Mouse (Mus musculus): ENCODE results near the gene Apopt1. TPM values are rescaled to one million over a fixed set of nuclear protein-coding genes. Genes with fewer than 3 reads are reported as not detected.
A peak's percentile ranks its signal among the peaks of the same experiment; 100 is the strongest.

Apopt1 gene
- polyA plus RNA-seq (2015; fragmentation: Nextera tagmentation; extraction: Ambion mirVana): 52.9 and 54.7 TPM in 2 replicates

- Histone ChIP-seq H3K9ac (ENCODE audit: low read depth, low read length) (peak within 1 kb of the TSS; percentile 93), H3K36me3 (ENCODE audit: control insufficient read depth, insufficient read depth, low read length) (peaks cover 18% of the 10 kb centered on the region), H3K9me3 (ENCODE audit: control insufficient read depth, low read length) (no peaks in the 10 kb centered on the region), H3K4me3 (ENCODE audit: low read length) (peak within 1 kb of the TSS; percentile 98), H3K4me2 (ENCODE audit: low read length) (peak within 1 kb of the TSS; percentile 79), H3K27ac (ENCODE audit: low read depth, low read length) (peak within 1 kb of the TSS; percentile 85), H3K4me1 (ENCODE audit: control insufficient read depth, insufficient read depth, low read depth, low read length) (peaks cover 18% of the 10 kb centered on the region), H3K27me3 (replicated peaks; ENCODE audit: control insufficient read depth, insufficient read depth, low read length) (no peaks in the 10 kb centered on the region)
- peak; percentile 95 for ATAC-seq
- under 1% methylated on average over 56 of the region's 86 CpGs for WGBS
Measured at GRCm38 (mm10) chr12:111713004-111713651, at the start of gene Apopt1, which contains the start of gene Bag5. TSS of gene Apopt1 (plus strand) at chr12:111713261. TSS of gene Bag5 (minus strand) at chr12:111713257.

- H3K9me3 ChIP-seq (ENCODE audit: control insufficient read depth, low read length): no peaks in the 10 kb centered on the region
- no peak for ATAC-seq
- 63% methylated on average over 6 of the region's 6 CpGs for WGBS
- H3K27me3 ChIP-seq (replicated peaks; ENCODE audit: control insufficient read depth, insufficient read depth, low read length): no peaks in the 10 kb centered on the region
- no peaks in the 10 kb centered on the region; the same call in 1 of the 2 replicates for H3K36me3 ChIP-seq (ENCODE audit: control insufficient read depth, insufficient read depth, low read length)
- H3K4me3 ChIP-seq (ENCODE audit: low read length): no peak overlapping the region
- no peak overlapping the region for H3K27ac ChIP-seq (ENCODE audit: low read depth, low read length)
- no peak overlapping the region for H3K9ac ChIP-seq (ENCODE audit: low read depth, low read length)
- H3K4me2 ChIP-seq (ENCODE audit: low read length): no peak overlapping the region
- peaks cover 12% of the 10 kb centered on the region for H3K4me1 ChIP-seq (ENCODE audit: control insufficient read depth, insufficient read depth, low read depth, low read length)
Measured at GRCm38 (mm10) chr12:111664144-111664634, 48.9 kb upstream of the Apopt1 start.

- Histone ChIP-seq H3K27ac (ENCODE audit: low read depth, low read length) (no peak overlapping the region), H3K9me3 (ENCODE audit: control insufficient read depth, low read length) (no peaks in the 10 kb centered on the region), H3K9ac (ENCODE audit: low read depth, low read length) (no peak overlapping the region), H3K36me3 (ENCODE audit: control insufficient read depth, insufficient read depth, low read length) (no peaks in the 10 kb centered on the region), H3K4me3 (ENCODE audit: low read length) (no peak overlapping the region), H3K27me3 (replicated peaks; ENCODE audit: control insufficient read depth, insufficient read depth, low read length) (no peaks in the 10 kb centered on the region), H3K4me2 (ENCODE audit: low read length) (no peak overlapping the region), H3K4me1 (ENCODE audit: control insufficient read depth, insufficient read depth, low read depth, low read length) (peaks cover 23% of the 10 kb centered on the region)
- no peak for ATAC-seq
- 79% methylated on average over 13 of the region's 13 CpGs for WGBS
Measured at GRCm38 (mm10) chr12:111665041-111665880, 47.8 kb upstream of the Apopt1 start.

GRCm38 (mm10) chr12:111666380-111666779 is 46.7 kb upstream of the Apopt1 start:
- 73% methylated on average over 13 of the region's 13 CpGs for WGBS
- no peak overlapping the region for H3K4me2 ChIP-seq (ENCODE audit: low read length)
- ATAC-seq: no peak
- no peak overlapping the region for H3K9ac ChIP-seq (ENCODE audit: low read depth, low read length)
- H3K27me3 ChIP-seq (replicated peaks; ENCODE audit: control insufficient read depth, insufficient read depth, low read length): no peaks in the 10 kb centered on the region
- no peaks in the 10 kb centered on the region for H3K36me3 ChIP-seq (ENCODE audit: control insufficient read depth, insufficient read depth, low read length)
- no peaks in the 10 kb centered on the region for H3K9me3 ChIP-seq (ENCODE audit: control insufficient read depth, low read length)
- peaks cover 23% of the 10 kb centered on the region for H3K4me1 ChIP-seq (ENCODE audit: control insufficient read depth, insufficient read depth, low read depth, low read length)
- H3K27ac ChIP-seq (ENCODE audit: low read depth, low read length): no peak overlapping the region
- H3K4me3 ChIP-seq (ENCODE audit: low read length): no peak overlapping the region

GRCm38 (mm10) chr12:111667421-111667820 is 45.6 kb upstream of the Apopt1 start:
- no peak overlapping the region for H3K4me2 ChIP-seq (ENCODE audit: low read length)
- WGBS: 84% methylated on average over 5 of the region's 5 CpGs
- peaks cover 23% of the 10 kb centered on the region for H3K4me1 ChIP-seq (ENCODE audit: control insufficient read depth, insufficient read depth, low read depth, low read length)
- no peaks in the 10 kb centered on the region for H3K27me3 ChIP-seq (replicated peaks; ENCODE audit: control insufficient read depth, insufficient read depth, low read length)
- H3K9me3 ChIP-seq (ENCODE audit: control insufficient read depth, low read length): no peaks in the 10 kb centered on the region
- no peak overlapping the region for H3K4me3 ChIP-seq (ENCODE audit: low read length)
- no peaks in the 10 kb centered on the region for H3K36me3 ChIP-seq (ENCODE audit: control insufficient read depth, insufficient read depth, low read length)
- ATAC-seq: no peak
- no peak overlapping the region for H3K9ac ChIP-seq (ENCODE audit: low read depth, low read length)
- H3K27ac ChIP-seq (ENCODE audit: low read depth, low read length): no peak overlapping the region

GRCm38 (mm10) chr12:111668457-111668912 is 44.6 kb upstream of the Apopt1 start:
- H3K27ac ChIP-seq (ENCODE audit: low read depth, low read length): peak overlapping the region; percentile 88
- 2% methylated on average over 8 of the region's 8 CpGs for WGBS
- peak overlapping the region; percentile 98 for H3K9ac ChIP-seq (ENCODE audit: low read depth, low read length)
- ATAC-seq: peak; percentile 37
- H3K36me3 ChIP-seq (ENCODE audit: control insufficient read depth, insufficient read depth, low read length): no peaks in the 10 kb centered on the region
- peak overlapping the region; percentile 91 for H3K4me3 ChIP-seq (ENCODE audit: low read length)
- peaks cover 29% of the 10 kb centered on the region for H3K4me1 ChIP-seq (ENCODE audit: control insufficient read depth, insufficient read depth, low read depth, low read length)
- H3K4me2 ChIP-seq (ENCODE audit: low read length): peak overlapping the region; percentile 92
- no peaks in the 10 kb centered on the region for H3K27me3 ChIP-seq (replicated peaks; ENCODE audit: control insufficient read depth, insufficient read depth, low read length)
- H3K9me3 ChIP-seq (ENCODE audit: control insufficient read depth, low read length): no peaks in the 10 kb centered on the region

GRCm38 (mm10) chr12:111669000-111669788 is 43.9 kb upstream of the Apopt1 start:
- H3K9ac ChIP-seq (ENCODE audit: low read depth, low read length): peak overlapping the region; percentile 98
- 39% methylated on average over 23 of the region's 23 CpGs for WGBS
- no peaks in the 10 kb centered on the region for H3K9me3 ChIP-seq (ENCODE audit: control insufficient read depth, low read length)
- H3K4me2 ChIP-seq (ENCODE audit: low read length): peak overlapping the region; percentile 92
- H3K27ac ChIP-seq (ENCODE audit: low read depth, low read length): peak overlapping the region; percentile 88
- H3K4me3 ChIP-seq (ENCODE audit: low read length): peak overlapping the region; percentile 91
- ATAC-seq: no peak
- H3K27me3 ChIP-seq (replicated peaks; ENCODE audit: control insufficient read depth, insufficient read depth, low read length): no peaks in the 10 kb centered on the region; the same call in 1 of the 2 replicates
- peaks cover 29% of the 10 kb centered on the region for H3K4me1 ChIP-seq (ENCODE audit: control insufficient read depth, insufficient read depth, low read depth, low read length)
- no peaks in the 10 kb centered on the region for H3K36me3 ChIP-seq (ENCODE audit: control insufficient read depth, insufficient read depth, low read length)

GRCm38 (mm10) chr12:111669961-111670360 is 43.1 kb upstream of the Apopt1 start:
- peak overlapping the region; percentile 92 for H3K4me2 ChIP-seq (ENCODE audit: low read length)
- 28% methylated on average over 8 of the region's 8 CpGs for WGBS
- ATAC-seq: no peak
- peak overlapping the region; percentile 98 for H3K9ac ChIP-seq (ENCODE audit: low read depth, low read length)
- H3K4me1 ChIP-seq (ENCODE audit: control insufficient read depth, insufficient read depth, low read depth, low read length): peaks cover 29% of the 10 kb centered on the region
- H3K9me3 ChIP-seq (ENCODE audit: control insufficient read depth, low read length): no peaks in the 10 kb centered on the region
- H3K27me3 ChIP-seq (replicated peaks; ENCODE audit: control insufficient read depth, insufficient read depth, low read length): no peaks in the 10 kb centered on the region; the same call in 1 of the 2 replicates
- peak overlapping the region; percentile 88 for H3K27ac ChIP-seq (ENCODE audit: low read depth, low read length)
- H3K36me3 ChIP-seq (ENCODE audit: control insufficient read depth, insufficient read depth, low read length): no peaks in the 10 kb centered on the region
- H3K4me3 ChIP-seq (ENCODE audit: low read length): peak overlapping the region; percentile 91
